Mouse (Mus musculus): Measurements from ENCODE around the gene Olfr399.

GRCm38 (mm10) chr11:74101507-74101906, 45.1 kb upstream of the Olfr399 start:
- TF ChIP-seq CTCF (IDR thresholded peaks at IDR 0.05; ENCODE audit: insufficient read depth, low read depth, low read length) (no peak), POLR2A (IDR thresholded peaks at IDR 0.05; ENCODE audit: insufficient read depth, low read depth, low read length) (no peak)
